Mouse (Mus musculus): ENCODE results near the gene Olfr111. TPM values are rescaled to one million over a fixed set of nuclear protein-coding genes. Genes with fewer than 3 reads are reported as not detected.
"Not testable (repeated sequence)": the region's sequence is repeated elsewhere in the genome, so short reads cannot be mapped to it uniquely, and the experiment has no call there.

Gene Olfr111
- not detected in 2 replicates for polyA plus RNA-seq (2015; fragmentation: Nextera tagmentation; extraction: Ambion mirVana)

DNA sequence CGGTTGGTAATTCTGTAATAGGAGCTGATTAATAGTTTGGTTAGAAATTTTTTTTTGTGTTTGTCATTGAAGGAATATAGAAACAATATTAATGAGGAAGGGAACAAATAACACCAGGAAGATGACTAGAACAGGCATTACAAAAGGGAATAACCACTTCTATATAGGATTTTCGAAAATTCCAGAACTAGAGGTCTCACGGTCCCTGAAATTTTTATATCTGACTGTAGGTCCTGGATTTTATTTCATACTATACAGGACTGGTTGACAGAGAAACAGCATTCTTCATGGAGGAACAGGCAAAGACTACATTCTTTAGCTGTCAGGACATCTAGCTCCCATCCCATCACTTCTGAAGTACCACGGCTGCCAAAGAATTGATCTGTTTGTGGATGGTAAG is at the start of gene Olfr111:
TSS of gene Olfr111 (plus strand) at position 301 of the 400 bp plus-strand sequence.
- no peak for ATAC-seq (replicated peaks)
- Histone ChIP-seq H3K27ac (no peak within 1 kb of the TSS), H3K4me1 (no peaks in the 10 kb centered on the region), H3K4me2 (no peak within 1 kb of the TSS), H3K9ac (no peak within 1 kb of the TSS), H3K9me3 (no peaks in the 10 kb centered on the region), H3K4me3 (no peak within 1 kb of the TSS), H3K36me3 (replicated peaks) (no peaks in the 10 kb centered on the region), H3K27me3 (replicated peaks) (no peaks in the 10 kb centered on the region)
- WGBS, result 91% methylated on average over 4 of the region's 4 CpGs

DNA sequence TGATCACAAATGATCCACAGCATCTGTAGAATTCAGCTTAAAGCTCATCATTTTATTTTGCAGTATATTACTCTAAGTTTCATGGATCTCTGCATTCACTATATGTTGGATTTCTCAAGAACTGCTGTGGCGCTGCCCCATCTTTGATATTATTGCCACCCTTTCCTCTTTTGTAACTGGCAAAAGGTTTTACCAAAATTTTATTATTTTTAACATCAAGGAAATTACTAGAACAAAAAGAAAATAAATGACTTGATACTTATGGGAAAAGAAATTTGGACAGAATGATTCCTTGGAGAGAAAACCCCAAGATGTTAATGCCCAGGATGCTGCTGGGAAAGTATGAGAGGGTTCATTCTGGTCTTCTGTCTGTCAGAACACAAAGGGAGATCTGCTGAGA is 49.2 kb upstream of the Olfr111 start, which contains the start of gene Olfr109:
TSS of gene Olfr109 (plus strand) at position 301 of the 400 bp plus-strand sequence.
- H3K27me3 ChIP-seq (replicated peaks), result no peaks in the 10 kb centered on the region
- ATAC-seq (replicated peaks), result no peak

DNA sequence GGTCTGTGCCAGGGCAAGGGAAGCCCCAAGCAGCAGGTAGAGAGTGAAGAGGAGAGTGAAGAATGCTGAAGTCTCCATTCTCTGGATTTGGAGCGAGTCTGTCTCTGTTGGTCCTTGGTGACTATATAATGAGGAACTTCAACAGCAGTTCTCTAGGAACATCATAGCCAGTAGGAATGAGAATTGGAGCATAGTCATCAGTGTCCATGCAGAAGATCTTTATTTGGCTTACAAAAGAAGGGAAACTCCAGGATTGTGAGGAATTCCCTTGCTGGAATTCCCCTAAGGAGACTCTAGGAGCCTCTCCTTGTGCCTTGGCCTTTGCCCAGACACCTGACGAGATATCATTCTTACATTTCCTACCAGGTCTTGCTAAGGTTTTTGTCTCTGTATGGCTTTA is 24.4 kb upstream of the Olfr111 start, which contains the start of gene H2-M2:
TSS of gene H2-M2 (minus strand) at position 101 of the 400 bp plus-strand sequence.
- Histone ChIP-seq H3K4me1 (no peaks in the 10 kb centered on the region), H3K27me3 (replicated peaks) (no peaks in the 10 kb centered on the region), H3K9ac (no peak within 1 kb of the TSS), H3K4me3 (no peak within 1 kb of the TSS), H3K9me3 (no peaks in the 10 kb centered on the region), H3K4me2 (no peak within 1 kb of the TSS), H3K27ac (no peak within 1 kb of the TSS), H3K36me3 (replicated peaks) (no peaks in the 10 kb centered on the region)
- no peak for ATAC-seq (replicated peaks)
- 82% methylated on average over 2 of the region's 2 CpGs for WGBS

More for the DNA sequence above, 49.2 kb upstream of the Olfr111 start, which contains the start of gene Olfr109:
- H3K9me3 ChIP-seq, result no peaks in the 10 kb centered on the region
- 98% methylated on average over 1 of the region's 1 CpGs for WGBS
- no peaks in the 10 kb centered on the region for H3K4me1 ChIP-seq
- no peak within 1 kb of the TSS for H3K4me3 ChIP-seq
- H3K36me3 ChIP-seq (replicated peaks), result no peaks in the 10 kb centered on the region
- no peak within 1 kb of the TSS for H3K9ac ChIP-seq
- no peak within 1 kb of the TSS for H3K27ac ChIP-seq
- H3K4me2 ChIP-seq, result no peak within 1 kb of the TSS

DNA sequence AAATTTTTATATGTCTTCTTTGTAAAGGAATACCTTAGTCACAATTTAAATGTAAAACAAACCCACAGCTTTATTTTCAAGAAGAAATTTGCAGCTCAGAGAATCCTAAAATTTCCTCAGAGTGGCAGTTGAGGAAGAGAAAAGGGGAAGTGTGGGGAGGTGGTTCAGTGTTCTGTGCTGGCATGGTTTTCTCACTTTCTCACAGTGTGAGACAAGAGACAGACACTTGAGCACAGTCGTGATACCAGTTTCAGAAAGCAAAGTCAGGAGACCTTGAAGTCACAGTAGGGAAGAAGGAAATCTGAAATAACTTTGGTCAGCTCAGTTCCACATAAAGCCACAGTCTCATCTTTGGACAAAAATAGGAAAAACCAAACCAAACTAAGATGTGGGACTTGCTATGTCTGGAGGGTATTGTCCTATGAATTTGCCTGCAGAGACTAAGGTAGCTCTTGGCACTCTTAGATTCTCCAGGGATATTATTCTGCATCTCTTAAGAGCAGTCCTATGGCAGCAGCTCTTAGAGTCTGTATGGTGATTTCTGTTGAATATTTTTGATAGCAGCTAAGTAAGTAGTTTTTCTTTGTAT is 15.8 kb upstream of the Olfr111 start, which contains the start of gene Olfr110:
TSS of gene Olfr110 (plus strand) at position 539 of the 589 bp plus-strand sequence.
- no peak within 1 kb of the TSS for H3K9ac ChIP-seq
- no peaks in the 10 kb centered on the region for H3K4me1 ChIP-seq
- no peaks in the 10 kb centered on the region for H3K36me3 ChIP-seq (replicated peaks)
- H3K27ac ChIP-seq, result no peak within 1 kb of the TSS
- no peaks in the 10 kb centered on the region for H3K27me3 ChIP-seq (replicated peaks)
- H3K9me3 ChIP-seq, result no peaks in the 10 kb centered on the region
- ATAC-seq (replicated peaks), result no peak
- H3K4me2 ChIP-seq, result no peak within 1 kb of the TSS
- WGBS, result 66% methylated on average over 1 of the region's 1 CpGs
- H3K4me3 ChIP-seq, result no peak within 1 kb of the TSS

DNA sequence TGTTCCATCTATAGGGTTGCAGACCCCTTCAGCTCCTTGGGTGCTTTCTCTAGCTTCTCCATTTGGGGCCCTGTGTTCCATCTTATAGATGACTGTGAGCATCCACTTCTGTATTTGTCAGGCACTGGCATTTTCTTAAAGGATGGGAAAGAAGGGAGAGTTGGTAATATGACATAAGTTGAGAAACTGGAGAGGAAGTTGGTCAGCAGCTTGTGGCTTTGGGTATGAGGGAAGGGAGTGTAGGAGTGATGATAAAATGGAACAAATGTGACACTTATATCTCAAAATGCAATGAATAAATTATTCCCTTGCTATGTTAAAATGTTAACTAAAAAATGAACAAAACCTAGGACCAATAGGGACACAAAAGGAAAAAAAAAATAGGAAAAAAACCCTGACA is 16.8 kb downstream of the Olfr111 start:
- H3K4me1 ChIP-seq; H3K27ac ChIP-seq; ATAC-seq (replicated peaks); H3K36me3 ChIP-seq (replicated peaks); H3K4me2 ChIP-seq; H3K27me3 ChIP-seq (replicated peaks); H3K9me3 ChIP-seq; H3K4me3 ChIP-seq; H3K9ac ChIP-seq: not testable (repeated sequence)

DNA sequence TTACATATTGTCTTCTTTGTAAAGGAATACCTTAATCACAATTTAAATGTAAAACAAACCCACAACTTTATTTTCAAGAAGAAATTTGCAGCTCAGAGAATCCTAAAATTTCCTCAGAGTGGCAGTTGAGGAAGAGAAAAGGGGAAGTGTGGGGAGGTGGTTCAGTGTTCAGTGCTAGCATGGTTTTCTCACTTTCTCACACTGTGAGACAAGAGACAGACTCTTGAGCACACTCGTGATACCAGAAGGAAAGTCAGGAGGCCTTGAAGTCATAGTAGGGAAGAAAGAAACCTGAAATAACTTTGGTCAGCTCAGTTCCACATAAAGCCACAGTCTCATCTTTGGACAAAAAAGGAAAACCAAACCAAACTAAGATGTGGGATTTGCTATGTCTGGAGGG is 17.6 kb downstream of the Olfr111 start:
- H3K4me2 ChIP-seq; H3K36me3 ChIP-seq (replicated peaks); H3K9me3 ChIP-seq; H3K4me3 ChIP-seq; H3K27me3 ChIP-seq (replicated peaks); ATAC-seq (replicated peaks); H3K4me1 ChIP-seq; H3K9ac ChIP-seq; H3K27ac ChIP-seq: not testable (repeated sequence)
- 78% methylated on average over 1 of the region's 1 CpGs for WGBS

DNA sequence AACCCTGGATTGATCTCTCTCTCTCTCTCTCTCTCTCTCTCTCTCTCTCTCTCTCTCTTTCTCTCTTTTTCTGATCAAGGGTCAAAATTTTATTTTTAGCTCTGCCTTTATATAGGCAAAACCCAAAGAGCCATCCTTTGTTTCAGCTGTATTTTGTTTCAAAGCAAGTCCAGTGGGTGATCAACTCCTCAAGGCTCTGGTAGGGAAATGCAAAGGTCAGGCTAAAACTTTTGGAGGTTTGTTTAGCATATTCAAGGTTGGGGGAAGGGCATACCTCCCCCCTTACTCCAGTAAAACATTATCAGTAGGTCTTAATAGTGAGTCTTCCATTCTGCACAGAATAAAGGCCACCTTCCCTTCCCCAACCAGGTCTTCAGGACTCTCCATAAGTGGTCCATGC is 27.3 kb downstream of the Olfr111 start:
- no peak for ATAC-seq (replicated peaks)
- Histone ChIP-seq H3K9me3 (no peaks in the 10 kb centered on the region), H3K4me3 (no peak overlapping the region), H3K9ac (no peak overlapping the region), H3K27ac (no peak overlapping the region), H3K4me1 (no peaks in the 10 kb centered on the region), H3K27me3 (replicated peaks) (no peaks in the 10 kb centered on the region), H3K36me3 (replicated peaks) (no peaks in the 10 kb centered on the region), H3K4me2 (no peak overlapping the region)

DNA sequence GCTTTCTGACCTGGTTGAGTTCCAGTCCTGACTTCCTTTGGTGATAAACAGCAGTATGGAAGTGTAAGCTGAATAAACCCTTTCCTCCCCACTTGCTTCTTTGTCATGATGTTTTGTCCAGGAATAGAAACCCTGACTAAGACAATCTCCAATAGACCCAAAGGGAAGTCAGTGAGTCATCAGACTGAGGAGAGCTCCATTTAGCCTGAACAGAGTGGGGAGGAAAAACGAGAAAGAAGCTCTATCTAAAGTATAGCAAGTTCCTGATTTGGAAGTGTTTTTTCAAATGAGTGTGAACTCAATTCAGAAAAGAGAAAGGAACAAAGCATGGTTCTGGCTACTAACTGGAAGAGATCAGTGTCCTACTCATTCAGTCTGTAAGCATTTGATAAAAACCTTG is 30.6 kb downstream of the Olfr111 start:
- not testable (repeated sequence) for H3K4me3 ChIP-seq; H3K4me2 ChIP-seq; H3K36me3 ChIP-seq (replicated peaks); H3K27me3 ChIP-seq (replicated peaks); H3K9me3 ChIP-seq; H3K9ac ChIP-seq; H3K4me1 ChIP-seq; H3K27ac ChIP-seq; ATAC-seq (replicated peaks)
- WGBS, result 63% methylated on average over 1 of the region's 1 CpGs

DNA sequence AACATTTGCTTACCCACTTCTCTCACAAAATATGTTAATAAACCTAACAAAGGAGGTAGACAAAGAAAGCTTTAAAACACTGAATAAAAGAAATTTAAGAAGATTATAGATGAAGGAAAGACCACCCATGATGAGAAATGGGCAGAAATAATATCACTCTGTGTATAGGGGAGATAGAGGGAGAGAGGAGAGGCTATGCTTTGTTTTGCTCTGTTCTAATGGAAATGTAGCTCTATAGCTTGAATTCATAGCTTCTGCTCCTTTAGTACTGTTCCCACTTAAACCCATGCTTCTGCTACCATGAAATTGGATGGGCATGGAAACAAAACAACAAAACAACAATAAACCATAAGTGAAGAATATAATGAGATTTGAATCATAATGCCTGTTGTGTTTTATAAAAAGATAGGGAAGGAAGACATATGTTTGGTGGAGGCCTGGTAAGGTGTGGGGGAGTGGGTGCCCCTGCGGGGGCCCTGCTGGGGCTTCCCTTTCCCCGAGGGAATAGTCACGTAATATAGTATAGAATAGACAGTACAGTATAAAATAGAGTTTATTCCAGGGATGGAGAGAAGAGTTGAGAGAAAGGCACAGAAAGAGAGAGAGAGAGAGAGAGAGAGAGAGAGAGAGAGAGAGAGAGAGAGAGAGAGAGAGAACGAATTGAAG is 33.8 kb downstream of the Olfr111 start:
- H3K4me3 ChIP-seq, result no peak overlapping the region
- no peak overlapping the region for H3K27ac ChIP-seq
- H3K4me1 ChIP-seq, result 0 out of 2 replicates have a peak, but pooled peaks cover 4% of the 10 kb centered on the region
- no peak overlapping the region for H3K4me2 ChIP-seq
- no peak for ATAC-seq (replicated peaks)
- H3K9ac ChIP-seq, result no peak overlapping the region
- H3K9me3 ChIP-seq, result no peaks in the 10 kb centered on the region
- no peaks in the 10 kb centered on the region for H3K27me3 ChIP-seq (replicated peaks)
- WGBS, result 51% methylated on average over 4 of the region's 4 CpGs
- no peaks in the 10 kb centered on the region for H3K36me3 ChIP-seq (replicated peaks)

DNA sequence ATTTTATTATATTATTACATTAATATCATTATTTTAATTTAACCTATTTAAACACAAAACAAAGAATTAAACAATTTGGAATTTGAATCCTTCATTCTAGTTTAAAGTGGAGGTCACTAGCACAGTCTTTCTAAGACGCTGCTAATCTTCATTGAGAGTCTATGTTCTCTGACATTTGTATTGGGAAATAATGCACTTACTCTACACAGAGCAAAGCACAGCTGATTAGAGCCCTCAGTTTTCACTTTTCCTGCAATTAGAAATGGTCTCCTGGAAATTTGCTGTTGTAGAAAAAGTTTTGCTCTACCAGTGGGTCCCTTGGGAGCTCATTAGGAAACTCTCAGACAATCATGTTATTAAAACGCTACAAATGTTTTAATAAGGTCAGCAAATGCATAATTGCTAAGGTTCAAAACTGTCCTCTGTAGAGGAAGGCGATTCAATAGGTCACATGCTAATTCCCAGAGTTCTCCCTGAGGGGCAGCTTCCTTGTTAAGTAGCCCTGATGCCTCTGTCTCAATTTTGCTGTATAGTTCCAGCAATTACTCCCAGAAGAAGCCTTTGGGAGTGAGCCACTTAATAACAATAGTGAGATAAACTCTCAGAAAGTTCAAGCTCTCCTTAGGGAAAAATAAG is 36.1 kb downstream of the Olfr111 start:
- Histone ChIP-seq H3K27ac (no peak overlapping the region), H3K9me3 (no peaks in the 10 kb centered on the region), H3K27me3 (replicated peaks) (no peaks in the 10 kb centered on the region), H3K4me1 (0 out of 2 replicates have a peak, but pooled peaks cover 4% of the 10 kb centered on the region), H3K9ac (no peak overlapping the region), H3K36me3 (replicated peaks) (no peaks in the 10 kb centered on the region), H3K4me3 (no peak overlapping the region), H3K4me2 (no peak overlapping the region)
- peak; percentile 69; the same call in 1 of the 2 replicates for ATAC-seq (replicated peaks)
- WGBS, result 36% methylated on average over 3 of the region's 3 CpGs

DNA sequence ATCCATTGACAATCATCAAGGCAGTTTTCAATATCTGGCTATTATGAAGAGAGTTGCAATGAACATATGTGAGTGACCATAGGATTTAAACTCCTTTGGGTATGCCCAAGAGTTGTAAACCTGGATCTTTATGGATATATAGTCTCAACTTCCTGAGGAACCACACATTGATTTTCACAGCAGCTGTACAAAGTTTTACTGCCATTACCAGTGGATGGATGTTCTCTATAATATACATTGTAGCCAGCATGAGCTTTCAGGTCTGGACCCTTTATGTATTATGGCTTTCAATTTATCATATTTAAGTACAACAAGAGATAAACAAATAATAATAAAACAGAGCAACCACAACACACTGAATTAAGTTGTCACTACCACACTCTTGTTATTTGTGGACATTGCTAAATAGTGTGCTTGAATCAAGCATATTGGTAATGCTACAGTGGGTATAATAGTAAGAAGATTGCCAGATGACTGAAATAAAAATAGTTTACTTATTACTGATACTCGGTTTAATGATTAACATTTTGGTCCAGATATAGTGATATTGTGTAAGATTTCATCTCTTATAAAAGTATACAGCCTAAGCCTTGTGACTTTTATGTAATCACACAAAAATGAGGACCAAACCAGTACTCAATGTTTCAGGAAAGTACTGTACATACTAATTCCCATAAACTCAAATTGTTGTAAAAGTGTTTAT is 51.2 kb downstream of the Olfr111 start:
- no peak overlapping the region for H3K27ac ChIP-seq
- no peaks in the 10 kb centered on the region for H3K9me3 ChIP-seq
- no peak overlapping the region for H3K9ac ChIP-seq
- H3K4me1 ChIP-seq, result no peaks in the 10 kb centered on the region
- H3K4me2 ChIP-seq, result no peak overlapping the region
- 61% methylated on average over 1 of the region's 1 CpGs for WGBS
- no peak overlapping the region for H3K4me3 ChIP-seq
- no peaks in the 10 kb centered on the region for H3K36me3 ChIP-seq (replicated peaks)
- no peak for ATAC-seq (replicated peaks)
- no peaks in the 10 kb centered on the region for H3K27me3 ChIP-seq (replicated peaks)

DNA sequence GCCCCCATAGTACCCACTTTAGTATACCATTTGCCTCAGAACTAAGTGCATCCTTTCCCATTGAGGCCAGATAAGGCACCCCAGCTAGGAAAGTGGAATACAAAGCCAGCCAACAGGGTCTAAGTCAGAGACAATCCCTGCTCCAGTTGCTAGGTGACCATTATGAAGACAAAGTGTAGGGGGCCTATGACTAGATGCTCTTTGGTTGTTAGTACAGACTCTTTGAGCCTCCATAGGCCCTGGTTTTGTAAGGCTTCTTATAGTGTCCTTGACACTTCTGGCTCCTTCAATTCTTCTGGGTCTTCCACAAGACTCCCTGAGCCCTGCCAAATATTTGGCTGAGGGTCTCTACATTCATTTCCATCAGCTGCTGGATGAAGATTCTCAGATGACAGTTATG is 61.5 kb downstream of the Olfr111 start, which contains the start of gene Olfr112:
TSS of gene Olfr112 (minus strand) at position 101 of the 400 bp plus-strand sequence.
- Histone ChIP-seq H3K4me2 (no peak within 1 kb of the TSS), H3K9me3 (no peaks in the 10 kb centered on the region), H3K27ac (no peak within 1 kb of the TSS), H3K4me3 (no peak within 1 kb of the TSS), H3K4me1 (no peaks in the 10 kb centered on the region), H3K9ac (no peak within 1 kb of the TSS), H3K36me3 (replicated peaks) (no peaks in the 10 kb centered on the region), H3K27me3 (replicated peaks) (no peaks in the 10 kb centered on the region)
- ATAC-seq (replicated peaks), result no peak

Data from midbrain, embryonic 15.5 days (tissue).